Mouse (Mus musculus) MEL (cell line): ENCODE results near the gene Sik3.

Experiments
- ELF1 ChIP-seq: IDR thresholded peaks from 2 replicates; pipeline ENCODE4 v1.6.1; 2014; ENCODE audit warnings: low read depth, mild to moderate bottlenecking, inconsistent platforms, low read length, improper control_type of control experiment, moderate library complexity
- ETS1 ChIP-seq: IDR thresholded peaks from 2 replicates; pipeline ENCODE4 v1.6.1; 2012; ENCODE audit warnings: low read depth, mild to moderate bottlenecking, inconsistent platforms, low read length, improper control_type of control experiment, moderate library complexity
- POLR2AphosphoS2 ChIP-seq: IDR thresholded peaks from 2 replicates; pipeline ENCODE4 v1.6.1; 2011; ENCODE audit warnings: low read length, improper control_type of control experiment
- POLR2AphosphoS5 ChIP-seq: IDR thresholded peaks from 2 replicates; pipeline ENCODE4 v1.6.1; 2012; ENCODE audit warnings: low read depth, borderline replicate concordance, mild to moderate bottlenecking, inconsistent platforms, low read length, moderate library complexity, mixed read lengths

DNA sequence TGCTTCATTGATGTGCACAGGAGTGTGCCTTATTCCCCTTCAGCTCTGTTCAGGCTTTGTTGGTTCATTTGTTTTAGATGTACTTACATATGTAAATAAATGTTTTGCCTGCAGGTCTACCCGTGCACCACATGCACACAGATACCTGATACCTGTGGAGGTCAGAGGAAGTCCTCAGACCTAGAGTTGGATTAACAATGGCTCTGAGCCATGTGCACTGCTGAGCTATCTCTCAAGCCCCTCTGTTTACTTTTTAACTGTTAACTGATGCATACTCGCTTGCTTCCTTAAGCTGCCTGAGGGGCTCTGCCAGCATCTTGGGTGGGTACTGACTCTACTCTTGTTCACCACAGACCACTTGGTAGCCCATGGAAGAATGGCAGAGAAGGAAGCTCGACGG lies 142.4 kb downstream of the Sik3 start:
- TF ChIP-seq POLR2AphosphoS5 (no peak), ELF1 (no peak), ETS1 (no peak), POLR2AphosphoS2 (no peak)
